Mouse (Mus musculus): ENCODE measurements around the gene Shprh.
A peak's percentile ranks its signal among the peaks of the same experiment; 100 is the strongest.
"Not testable (repeated sequence)": the region's sequence is repeated elsewhere in the genome, so short reads cannot be mapped to it uniquely, and the experiment has no call there.

Shprh gene

DNA sequence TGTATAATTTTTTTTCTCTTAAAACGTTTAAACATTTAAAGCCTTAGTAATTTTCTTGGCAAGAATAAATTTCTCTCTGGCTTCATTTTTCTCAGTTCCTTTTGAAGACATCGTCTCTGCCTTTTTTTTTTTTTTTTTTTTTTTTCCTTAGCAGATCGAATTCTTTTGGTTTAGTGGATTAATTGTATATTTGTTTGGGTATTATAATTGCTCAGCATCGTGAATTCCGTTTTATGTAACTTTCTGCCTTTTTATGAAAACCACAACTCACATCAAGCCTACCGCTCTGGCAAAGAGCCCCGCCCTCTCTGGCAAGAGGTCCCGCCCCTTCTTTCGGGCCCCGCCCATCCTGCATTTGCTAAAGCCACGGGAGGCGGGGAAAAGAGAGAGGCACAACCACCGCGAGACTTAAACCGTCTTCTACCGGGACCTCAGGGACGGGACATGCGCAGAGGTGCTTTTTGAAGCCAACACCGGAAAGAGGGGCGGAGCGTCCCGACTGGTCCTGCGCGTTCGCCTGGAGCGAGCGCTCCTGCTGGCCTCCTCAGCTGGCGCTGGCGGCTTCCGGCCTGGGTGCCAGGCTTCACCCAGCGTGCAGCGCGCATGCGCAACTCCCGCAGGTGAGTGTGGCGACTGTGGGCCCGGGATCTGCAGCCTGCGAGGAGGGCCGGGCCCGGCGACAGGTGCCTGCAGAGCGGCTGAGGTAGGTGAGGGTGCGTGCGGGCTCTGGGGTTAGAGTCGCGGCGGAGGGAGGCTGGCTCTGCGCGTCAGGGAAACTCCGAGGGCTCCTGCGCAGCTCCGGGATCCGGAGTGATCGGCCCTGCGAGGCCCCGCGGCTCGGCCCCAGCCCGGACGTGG is at the start of gene Shprh:
Gene Shprh (plus strand): TSS at position 544 of the 858 bp plus-strand sequence.
- DNase-seq: peak; percentile 97

DNA sequence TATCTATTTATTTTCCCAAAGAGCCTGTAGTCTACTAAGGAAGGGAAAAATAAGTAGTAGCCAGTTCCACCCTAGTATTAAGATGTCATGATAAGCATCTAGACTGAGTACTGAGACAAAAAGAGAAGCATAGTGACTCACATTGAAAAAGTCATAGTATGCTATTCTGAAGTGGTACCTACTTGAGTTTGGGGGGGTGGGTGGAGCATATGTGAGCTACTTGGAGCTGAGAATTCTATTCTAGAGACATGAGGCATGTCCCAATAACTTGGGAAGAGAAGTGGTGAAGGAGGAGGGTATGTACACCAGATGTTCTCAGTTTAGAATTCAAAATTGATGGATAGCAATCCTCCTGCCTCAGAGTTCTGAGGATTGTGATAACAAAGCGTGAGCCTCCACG is 27.4 kb upstream of the Shprh start:
- DNase-seq: no peak

DNA sequence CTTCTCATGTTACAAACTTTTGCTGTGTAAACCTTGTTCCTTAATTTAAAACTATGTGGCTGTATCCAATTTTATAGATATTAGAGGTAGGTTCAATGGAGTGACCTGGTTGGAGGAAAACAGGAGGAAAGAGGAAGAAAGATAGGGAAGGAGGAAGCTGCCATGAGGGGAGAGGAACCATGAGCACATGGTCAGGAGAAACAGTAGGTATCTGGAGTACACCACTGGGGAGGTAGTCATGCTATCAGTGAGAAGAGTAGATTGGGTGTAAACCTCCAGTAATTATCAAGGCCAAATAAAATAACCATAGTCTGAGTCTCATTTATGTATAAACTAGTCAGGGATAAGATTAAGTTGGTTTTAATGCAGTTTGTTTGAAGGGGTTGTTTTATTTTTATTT is 3.6 kb upstream of the Shprh start:
- no peak for DNase-seq

DNA sequence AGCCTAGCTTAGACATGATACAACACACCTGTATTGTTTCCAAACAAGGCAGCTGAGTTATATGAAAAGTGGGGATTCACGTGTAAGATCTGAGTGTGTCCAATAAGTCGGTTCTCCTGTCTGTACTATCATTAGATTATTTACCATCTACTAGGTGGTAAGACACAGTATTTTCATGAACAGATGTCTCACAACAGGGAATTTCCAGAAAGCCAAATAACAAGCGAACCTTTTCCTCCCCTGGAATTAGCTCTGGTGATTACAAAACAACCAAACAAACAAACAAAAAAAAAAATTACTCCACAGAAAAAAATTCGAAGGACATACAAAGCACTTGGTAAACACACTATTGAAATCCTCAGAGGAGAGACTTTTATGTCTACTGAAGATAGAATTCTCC is 781 bp upstream of the Shprh start:
- no peak for DNase-seq

DNA sequence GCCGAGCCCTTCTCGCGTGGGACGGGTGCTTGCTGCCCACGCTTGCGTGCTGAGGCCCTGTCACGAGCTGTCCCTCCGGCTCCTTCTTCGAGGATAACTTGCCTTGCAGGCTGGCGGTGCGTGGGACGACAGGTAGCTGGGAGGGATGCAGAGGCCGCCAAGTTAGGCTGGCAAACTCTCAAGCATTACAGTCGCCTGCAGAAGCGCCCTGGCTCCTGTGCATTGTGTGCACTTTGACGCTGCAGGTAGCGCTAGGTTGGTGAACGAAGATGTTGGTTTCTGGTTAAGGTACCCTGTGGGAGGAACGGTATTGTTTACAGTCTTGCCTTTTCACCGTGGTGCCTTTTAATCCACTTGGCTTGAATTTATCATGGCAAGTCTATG is 507 bp downstream of the Shprh start:
- DNase-seq: no peak

DNA sequence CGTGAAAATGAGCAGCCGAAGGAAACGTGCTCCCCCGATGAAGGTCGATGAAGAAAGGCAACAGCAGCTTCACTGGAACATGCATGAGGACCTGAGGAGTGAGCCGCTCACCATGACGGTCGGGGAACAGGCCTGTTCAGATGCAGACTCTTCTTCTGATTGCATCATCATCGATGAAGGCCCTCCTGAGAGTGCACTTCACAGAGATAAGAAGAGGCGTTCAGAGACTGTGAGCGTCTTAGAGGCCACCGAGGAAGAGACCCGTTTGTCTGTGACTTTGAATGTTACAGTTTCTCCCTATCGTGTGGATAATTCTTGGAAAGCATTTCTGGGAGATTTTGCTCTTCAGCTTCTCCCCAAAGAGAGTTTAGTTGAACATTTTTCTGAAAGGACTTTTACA is 2.4 kb downstream of the Shprh start:
- no peak for DNase-seq

DNA sequence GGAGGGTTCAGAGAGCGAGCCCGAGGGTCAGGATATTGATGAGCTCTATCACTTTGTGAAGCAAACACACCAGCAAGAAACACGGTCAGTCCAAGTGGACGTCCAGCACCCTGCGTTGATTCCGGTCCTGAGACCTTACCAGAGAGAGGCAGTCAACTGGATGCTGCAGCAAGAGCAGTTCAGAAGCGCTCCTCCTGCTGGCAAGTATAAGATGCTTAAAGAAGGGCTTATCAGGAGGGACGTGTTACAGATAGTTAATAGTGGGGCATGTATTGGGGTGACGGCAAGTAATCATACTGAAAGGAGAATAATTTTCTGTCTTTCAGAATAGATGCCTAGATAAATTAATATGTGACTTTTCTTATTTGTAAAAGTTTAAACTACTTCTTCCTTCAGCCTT is 7.8 kb downstream of the Shprh start:
- DNase-seq: no peak

DNA sequence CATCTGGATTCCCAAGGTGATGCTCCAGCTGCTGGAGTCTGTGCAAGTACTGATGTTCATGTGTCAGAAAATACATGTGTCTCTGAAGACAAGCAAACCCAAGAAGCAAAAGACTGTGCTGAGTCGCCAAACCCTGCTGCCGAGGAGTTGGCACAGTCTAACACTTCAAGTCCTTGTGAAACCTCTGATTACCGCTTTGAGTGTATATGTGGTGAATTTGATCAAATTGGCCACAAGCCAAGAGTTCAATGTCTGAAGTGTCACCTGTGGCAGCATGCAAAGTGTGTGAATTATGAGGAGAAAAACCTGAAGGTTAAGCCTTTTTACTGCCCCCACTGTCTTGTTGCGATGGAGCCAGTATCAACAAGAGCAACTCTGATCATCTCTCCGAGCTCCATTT is 15.3 kb downstream of the Shprh start:
- DNase-seq: no peak

DNA sequence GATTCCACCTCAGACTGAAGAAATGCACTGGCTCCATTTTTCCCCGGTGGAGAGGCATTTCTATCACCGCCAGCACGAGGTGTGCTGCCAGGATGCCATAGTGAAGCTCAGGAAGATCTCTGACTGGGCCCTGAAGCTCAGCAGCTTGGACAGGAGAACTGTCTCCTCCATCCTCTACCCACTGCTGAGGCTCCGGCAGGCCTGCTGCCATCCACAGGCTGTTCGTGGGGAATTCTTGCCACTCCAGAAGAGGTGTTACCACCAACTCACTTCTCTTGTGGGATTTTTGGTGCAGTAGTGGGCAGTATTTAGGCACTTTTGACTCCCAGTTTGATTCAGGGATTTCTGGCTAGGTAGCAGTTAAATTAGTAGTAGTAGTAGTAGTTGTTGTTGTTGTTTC is 21.0 kb downstream of the Shprh start:
- no peak for DNase-seq

DNA sequence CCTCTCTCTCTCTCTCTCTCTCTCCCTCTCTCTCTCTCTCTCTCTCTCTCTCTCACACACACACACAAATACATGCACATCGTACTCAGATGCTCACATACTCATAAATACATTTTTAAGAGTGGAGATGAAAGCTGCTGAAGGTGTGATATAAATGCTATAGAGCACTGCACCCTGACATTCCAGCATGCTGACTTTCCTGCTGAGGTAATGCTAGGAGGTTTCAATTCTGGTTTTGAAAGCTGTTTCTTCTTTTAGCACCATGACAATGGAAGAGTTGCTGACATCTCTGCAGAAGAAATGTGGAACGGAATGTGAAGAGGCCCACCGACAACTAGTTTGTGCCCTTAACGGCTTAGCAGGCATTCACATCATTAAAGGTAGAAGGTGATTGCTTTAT is 22.4 kb downstream of the Shprh start:
- no peak for DNase-seq

DNA sequence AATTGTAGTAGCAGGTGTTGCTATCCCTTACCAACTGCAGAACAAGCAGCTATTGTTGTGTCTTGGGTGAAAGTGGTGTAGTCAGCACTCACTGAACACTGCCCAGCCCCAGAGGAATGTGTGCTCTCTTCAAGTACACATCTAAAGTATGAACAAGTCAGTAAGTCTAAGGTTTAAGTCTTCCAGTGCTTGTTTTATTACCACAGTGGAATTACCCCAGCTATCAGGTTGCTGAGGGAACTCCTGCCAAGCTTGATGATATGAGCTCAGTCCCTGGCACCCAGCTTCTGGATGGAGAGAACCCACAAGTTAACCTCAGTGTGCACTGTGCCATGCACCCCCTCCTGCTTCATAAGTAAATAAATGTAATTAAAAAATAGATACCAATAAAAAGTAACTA is 23.3 kb downstream of the Shprh start:
- no peak for DNase-seq

DNA sequence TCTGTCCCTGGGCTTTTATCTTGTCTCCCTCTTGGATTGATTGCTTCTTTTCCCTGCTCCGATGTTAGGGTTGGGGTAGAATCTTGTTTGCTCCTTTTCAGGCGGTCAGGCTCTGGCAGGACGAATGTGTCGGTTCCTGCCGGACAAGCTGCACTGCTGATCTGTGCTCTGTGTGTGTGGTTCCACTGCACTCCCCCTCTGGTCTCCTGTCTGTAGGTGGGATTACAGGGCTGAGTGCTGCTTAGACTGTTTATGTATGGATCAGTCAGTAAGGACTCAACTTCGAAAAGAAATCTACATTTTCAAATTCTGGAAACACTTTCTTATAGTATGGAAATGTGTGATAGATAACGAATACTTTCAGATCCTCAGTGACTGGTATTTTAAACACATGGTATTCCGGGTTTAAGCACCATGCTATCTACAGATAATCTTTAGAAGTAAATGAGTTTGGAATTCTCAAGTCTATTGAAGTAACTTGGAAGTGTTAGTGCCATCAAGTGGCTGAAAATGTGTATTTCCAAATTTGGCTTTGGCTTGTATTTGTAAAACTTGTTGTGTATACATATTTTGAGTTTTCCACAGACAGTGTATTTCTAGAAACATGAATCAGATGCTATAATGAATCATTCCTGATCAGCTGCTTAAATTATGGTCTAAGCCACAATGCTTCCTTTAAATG is 26.7 kb downstream of the Shprh start:
- DNase-seq: no peak

DNA sequence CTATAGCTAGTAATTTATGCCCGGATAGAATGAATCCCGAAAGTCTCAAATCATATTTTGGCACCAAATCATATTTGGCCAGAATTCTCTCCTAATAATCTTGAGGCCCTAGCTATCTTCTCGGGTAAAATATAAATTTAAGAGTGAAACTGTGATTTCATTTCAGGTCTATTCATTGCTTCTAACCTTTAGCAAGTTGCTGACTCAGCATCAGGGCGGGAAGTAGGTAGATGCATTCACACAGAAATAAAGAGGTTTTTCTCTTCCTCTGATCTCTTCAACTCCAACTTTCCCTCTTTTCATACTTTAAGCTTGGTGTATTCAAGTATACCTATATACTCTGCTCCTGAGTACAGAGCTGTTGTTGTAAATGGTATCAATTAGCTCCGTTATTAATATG is 30.9 kb downstream of the Shprh start:
- DNase-seq: no peak

DNA sequence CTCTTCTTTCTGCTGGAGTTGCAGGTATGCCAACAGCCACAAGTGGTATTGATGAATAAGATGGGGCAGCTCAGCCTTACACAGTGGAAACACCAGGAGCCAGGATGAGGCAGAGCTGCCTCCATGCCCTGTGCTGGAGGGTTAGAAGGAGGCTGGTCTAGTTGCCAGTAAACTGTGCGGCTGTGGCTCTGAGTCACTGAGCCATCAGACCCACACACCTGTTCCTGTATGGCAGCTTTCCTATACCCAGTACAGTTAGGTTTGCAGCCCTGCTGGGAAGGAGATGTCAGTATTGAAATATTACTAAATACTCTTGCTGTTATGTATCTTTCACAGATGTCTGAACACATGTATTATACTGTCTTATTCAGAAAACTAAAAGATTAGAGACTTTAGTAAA is 48.1 kb downstream of the Shprh start:
- no peak for DNase-seq

DNA sequence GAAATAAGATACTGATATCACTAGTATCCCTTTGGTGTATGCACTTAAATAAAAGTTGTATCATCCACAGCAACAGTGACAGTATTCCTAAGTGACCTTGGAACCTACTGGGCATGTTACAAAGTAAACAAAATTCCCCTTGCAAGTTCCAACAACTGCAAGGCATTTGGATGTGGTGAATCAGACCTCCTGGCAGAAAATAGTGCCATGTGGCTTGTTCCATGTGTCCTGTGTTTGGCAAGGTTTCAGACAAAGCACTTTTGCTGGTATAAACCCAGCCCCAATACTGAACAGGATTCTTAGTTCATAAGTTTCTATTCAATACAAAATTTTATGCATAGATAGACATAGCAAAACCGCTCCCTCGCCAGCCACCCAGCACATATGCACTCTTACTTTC is 49.1 kb downstream of the Shprh start:
- DNase-seq: no peak

DNA sequence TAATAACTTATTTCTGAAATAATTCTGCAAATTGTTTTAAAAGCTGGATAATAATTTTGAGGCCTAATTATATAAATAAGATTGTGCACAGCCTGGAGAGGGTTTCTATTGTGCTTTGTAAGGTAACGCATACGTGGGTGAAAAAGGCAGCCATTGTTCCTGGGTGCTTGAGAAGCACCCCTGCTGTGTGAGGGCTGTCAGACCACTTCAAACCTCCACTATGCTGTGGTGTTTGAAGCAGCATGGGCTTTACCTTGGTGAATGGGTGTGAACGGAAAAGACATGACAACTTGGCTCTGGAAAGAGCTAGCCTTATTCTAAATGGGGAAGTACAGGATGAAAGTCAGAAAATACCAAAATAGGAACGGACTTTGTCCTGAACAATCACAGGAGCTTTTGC is 50.8 kb downstream of the Shprh start:
- DNase-seq: no peak

DNA sequence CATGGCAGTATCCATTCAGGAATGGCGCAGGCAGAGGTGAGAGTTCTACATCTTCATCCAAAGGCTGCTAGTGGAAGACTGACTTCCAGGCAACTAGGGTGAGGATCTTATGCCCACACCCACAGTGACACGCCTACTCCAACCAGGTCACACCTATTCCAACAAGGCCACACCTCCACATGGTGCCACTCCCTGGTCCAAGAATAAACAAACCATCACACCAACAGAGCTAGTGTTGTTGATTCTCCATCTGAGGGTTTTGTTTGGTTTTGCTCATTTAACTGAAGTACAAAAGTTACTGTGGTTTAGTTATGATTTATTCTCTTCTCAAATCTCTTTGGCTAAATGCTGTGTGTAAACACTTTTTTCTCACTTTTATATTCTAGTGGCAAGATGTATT is 56.7 kb downstream of the Shprh start:
- not testable (repeated sequence) for DNase-seq

DNA sequence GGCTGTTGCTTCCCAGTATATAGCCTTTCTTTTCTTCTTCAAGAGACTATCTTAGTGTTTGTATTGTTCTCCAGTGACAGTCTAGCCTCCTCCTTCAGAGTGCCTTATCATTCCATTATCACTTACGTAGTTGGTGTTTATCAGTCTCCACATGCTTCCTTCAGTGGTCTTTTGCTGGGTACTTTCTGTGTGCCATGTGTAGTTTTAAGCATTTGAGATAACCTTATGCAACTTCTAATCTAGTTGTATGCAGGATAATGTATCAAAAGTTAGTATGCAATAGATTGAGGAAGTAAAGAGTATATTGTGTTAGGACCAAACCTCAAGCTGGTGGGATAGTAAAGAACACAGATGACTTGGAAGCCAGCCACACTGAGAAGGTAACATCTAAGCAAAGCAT is 59.4 kb downstream of the Shprh start:
- no peak for DNase-seq

DNA sequence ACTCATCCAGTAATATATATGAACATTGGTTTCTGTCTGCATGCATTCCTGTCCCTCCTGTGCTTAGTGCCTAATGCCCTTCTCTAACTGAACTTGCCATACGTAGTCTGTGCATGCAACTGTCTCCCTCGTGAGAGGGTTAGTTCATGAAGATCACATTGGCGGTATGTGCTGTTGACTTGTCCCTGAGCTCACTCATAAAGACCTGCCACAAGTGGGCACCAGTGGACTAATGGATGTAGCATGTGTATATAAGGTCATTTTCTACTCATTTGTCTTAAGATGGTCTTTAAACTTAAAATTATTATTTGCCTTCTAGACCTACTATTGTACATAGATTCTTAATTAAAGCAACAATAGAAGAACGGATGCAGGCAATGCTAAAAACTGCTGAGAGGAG is 62.8 kb downstream of the Shprh start:
- no peak for DNase-seq

DNA sequence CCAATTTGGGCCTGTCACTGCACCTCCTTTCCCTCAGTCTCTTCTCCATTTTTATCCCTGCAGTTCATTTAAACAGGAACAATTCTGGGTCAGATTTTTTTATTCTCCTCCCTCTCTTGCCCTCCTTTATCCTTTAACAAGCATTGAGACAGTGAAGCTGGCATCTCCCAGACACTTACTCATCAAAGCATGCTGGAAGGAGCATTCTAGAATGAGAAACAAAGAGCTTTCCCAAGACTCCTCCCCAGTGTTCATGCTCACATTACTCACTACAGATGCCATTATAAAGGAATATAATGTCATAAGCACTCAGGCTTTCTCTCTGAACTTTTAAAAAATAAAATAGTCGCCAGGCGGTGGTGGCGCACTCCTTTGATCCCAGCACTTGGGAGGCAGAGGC is 77.2 kb downstream of the Shprh start:
- no peak for DNase-seq

DNA sequence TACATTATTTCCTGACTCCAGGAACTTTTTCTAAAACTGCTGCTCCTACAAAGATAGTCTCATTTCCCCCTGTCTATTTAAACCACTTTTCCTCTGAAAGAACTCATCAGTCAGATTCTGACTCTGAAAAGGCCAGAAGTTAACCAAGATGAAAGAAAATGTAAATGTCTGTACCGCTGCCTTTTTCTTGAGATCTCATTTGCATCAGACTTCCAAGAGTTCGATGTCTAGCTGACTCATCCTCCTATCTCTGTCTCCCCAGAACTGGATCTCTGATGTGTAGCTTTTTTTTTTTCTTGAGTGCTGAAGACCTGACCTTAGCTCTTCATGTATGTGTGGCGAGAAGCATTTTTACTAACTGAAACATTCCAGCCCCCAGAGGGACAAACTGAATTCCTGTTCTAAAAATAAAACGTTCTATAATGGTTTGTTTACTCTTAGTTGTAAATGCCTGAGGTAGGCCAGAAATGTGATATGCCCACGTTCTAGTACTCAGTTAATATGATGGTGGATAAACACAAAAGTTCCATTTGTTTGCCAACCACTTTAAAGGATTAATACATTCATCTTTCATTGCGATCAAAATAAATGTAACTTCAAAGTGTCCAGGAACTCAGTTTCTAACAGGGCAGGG is 80.4 kb downstream of the Shprh start:
- no peak for DNase-seq

DNA sequence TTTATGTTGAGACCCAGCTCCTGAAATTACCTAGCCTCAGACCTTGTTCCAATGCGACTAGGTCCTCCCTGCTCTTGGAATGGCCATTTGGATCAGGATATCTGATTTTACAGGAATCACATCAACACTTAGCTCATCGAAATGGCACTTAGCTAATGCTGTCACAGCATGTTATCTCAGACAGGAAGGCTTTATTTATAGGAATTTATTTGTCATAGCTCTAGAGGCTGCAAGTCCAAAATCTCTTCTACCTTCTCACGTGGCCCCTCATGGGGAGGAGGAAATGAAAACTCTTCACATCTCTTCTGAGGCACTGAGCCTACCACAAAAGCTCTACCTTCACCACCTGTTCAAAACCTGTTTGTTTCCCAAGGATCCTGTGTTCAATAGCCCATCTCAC is 84.0 kb downstream of the Shprh start:
- DNase-seq: no peak

DNA sequence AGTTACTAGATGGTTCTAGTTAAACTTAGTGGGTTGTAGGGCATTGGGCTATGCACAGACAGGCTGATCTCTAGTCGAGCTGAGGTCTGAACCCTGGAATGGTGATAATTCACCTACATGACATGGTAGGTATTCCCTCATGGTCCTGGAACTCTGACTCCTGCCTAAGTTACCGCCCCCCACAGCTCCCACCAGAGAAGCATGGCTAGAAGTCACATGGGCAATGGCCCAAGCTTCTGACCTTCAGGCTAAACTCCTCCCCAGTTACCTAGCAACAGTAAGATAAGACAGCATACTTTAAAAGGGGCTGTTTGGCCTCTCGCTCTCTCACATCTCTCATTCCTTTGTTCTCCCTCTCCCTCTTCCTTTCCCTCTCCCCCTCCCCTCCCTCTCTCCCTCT is 93.8 kb downstream of the Shprh start:
- not testable (repeated sequence) for DNase-seq

DNA sequence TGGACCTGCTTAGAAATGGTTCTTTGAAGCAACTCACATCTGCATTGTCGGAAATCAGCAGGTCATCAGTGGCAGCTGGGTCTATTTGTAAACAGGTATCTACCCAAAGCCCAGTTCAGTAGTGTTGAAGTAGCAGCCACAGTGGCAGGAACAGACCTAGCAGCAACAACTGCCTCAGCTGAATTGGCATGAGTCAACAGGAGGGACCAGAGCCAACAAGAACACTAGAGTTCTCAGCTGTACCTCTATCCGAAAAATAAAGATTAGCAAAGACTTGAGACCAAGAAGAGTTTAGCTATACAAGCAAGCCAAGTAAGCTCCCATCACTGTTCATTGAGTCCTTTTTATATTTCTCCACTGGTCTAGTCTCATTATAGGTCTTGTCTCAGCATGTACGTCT is 99.0 kb downstream of the Shprh start:
- no peak for DNase-seq
